Comparison of ENCODE assay signal across 30 mouse cellular contexts in the genomic region with DNA sequence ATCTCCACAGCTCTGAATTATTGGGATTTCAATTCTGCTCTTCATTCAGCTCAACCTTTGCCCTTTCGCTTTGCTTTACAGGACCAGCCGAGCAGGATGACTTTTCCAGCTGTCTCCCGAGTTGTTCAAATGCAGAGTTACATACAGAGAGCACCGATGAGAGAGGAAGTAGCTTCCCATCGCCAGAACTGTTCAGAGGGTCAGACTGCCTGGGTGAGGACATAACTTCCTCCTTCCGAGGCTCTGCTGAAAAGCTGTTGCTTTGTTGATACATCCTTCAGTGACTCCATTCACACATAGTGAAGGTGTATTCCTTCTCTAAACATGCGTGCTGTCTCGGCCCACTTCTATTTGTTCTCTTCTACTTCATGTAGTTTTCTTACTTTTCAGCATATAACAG. TPM values are rescaled to one million over a fixed set of nuclear protein-coding genes. Genes with fewer than 3 reads are reported as not detected.
DNase-seq lines count a peak whose midpoint lies in the region; ATAC-seq and TF ChIP-seq lines count a peak whose summit lies in the region.
"Had no signal": no experiment of that assay in that cellular context is flagged by ENCODE, and none has a peak within 500 bp of the region (broad histone marks: within the 10 kb centered on the region; RNA-seq: fewer than 3 reads in every experiment).

No protein-coding gene starts in this region.

- no peak for TF ChIP-seq CTCF in forebrain, postnatal 0 days (IDR thresholded peaks at IDR 0.05; ENCODE audit: low read depth)

- peaks cover 7% of the 10 kb centered on the region for H3K4me1 ChIP-seq in megakaryocyte, embryonic 14.5 days
- H3K4me1 ChIP-seq in forebrain, postnatal 0 days (ENCODE audit: insufficient read depth): no peaks in the 10 kb centered on the region
- H3K4me1 ChIP-seq: embryonic facial prominence, embryonic 13.5 days; forebrain, embryonic 12.5 days; heart, embryonic 15.5 days; hindbrain, embryonic 13.5 days had no signal

- WGBS in forebrain, postnatal 0 days: 81% methylated on average over 8 of the region's 8 CpGs

- H3K27ac ChIP-seq in forebrain, postnatal 0 days (ENCODE audit: low read depth, low read length): no peak overlapping the region
- H3K27ac ChIP-seq: embryonic facial prominence, embryonic 13.5 days; forebrain, embryonic 12.5 days; gastrocnemius, adult 2 months; heart, embryonic 15.5 days; hindbrain, embryonic 13.5 days; hindbrain, postnatal 0 days had no signal

- no peaks in the 10 kb centered on the region for H3K27me3 ChIP-seq in megakaryocyte, embryonic 14.5 days (replicated peaks)
- no peaks in the 10 kb centered on the region for H3K27me3 ChIP-seq in forebrain, postnatal 0 days (ENCODE audit: insufficient read depth, low read length)
- H3K27me3 ChIP-seq: embryonic facial prominence, embryonic 13.5 days; forebrain, embryonic 12.5 days; heart, embryonic 15.5 days; hindbrain, embryonic 13.5 days had no signal

- peak overlapping the region; percentile 17 for H3K4me3 ChIP-seq in megakaryocyte, embryonic 14.5 days (replicated peaks)
- no peak overlapping the region for H3K4me3 ChIP-seq in forebrain, postnatal 0 days (ENCODE audit: low read depth, low read length)
- H3K4me3 ChIP-seq: embryonic facial prominence, embryonic 13.5 days; forebrain, embryonic 12.5 days; gastrocnemius, adult 2 months; heart, embryonic 15.5 days; hindbrain, embryonic 13.5 days had no signal

- H3K9ac ChIP-seq in forebrain, postnatal 0 days: no peak overlapping the region
- H3K9ac ChIP-seq: embryonic facial prominence, embryonic 13.5 days; forebrain, embryonic 12.5 days; heart, embryonic 15.5 days; hindbrain, embryonic 13.5 days had no signal

- H3K36me3 ChIP-seq in megakaryocyte, embryonic 14.5 days (replicated peaks; ENCODE audit: low read length): no peaks in the 10 kb centered on the region
- H3K36me3 ChIP-seq in forebrain, postnatal 0 days (ENCODE audit: insufficient read depth): no peaks in the 10 kb centered on the region
- H3K36me3 ChIP-seq: embryonic facial prominence, embryonic 13.5 days; forebrain, embryonic 12.5 days; G1E; heart, embryonic 15.5 days; hindbrain, embryonic 13.5 days had no signal

- H3K9me3 ChIP-seq in megakaryocyte, embryonic 14.5 days: no peaks in the 10 kb centered on the region
- H3K9me3 ChIP-seq in forebrain, postnatal 0 days (ENCODE audit: low read length): no peaks in the 10 kb centered on the region
- H3K9me3 ChIP-seq: embryonic facial prominence, embryonic 13.5 days; forebrain, embryonic 12.5 days; G1E; heart, embryonic 15.5 days; hindbrain, embryonic 13.5 days had no signal

- DNase-seq in embryo, embryonic 10 days (ENCODE audit: low spot score): peak; percentile 24
- DNase-seq in embryo, embryonic 9.5 days (ENCODE audit: extremely low spot score): no peak
- DNase-seq in embryo, embryonic 10.5 days (ENCODE audit: low spot score): peak; percentile 27
- no peak for DNase-seq in forebrain, postnatal 0 days
- DNase-seq in thymus, postnatal 0 days (ENCODE audit: low spot score): no peak
- DNase-seq in spleen, adult 18-20 months: no peak
- DNase-seq: adrenal gland, postnatal 14 days; B cell, adult 2 months; cerebellum, adult 11-12 months; cerebellum, adult 9-10 months; cerebellum, postnatal 36 days; gastrocnemius, adult 2 months; gastrocnemius, postnatal 25 days; heart, adult 11 months; heart, postnatal 14 days had no signal

- no peak overlapping the region for H3K4me2 ChIP-seq in forebrain, postnatal 0 days (ENCODE audit: low read depth)
- H3K4me2 ChIP-seq: embryonic facial prominence, embryonic 13.5 days; forebrain, embryonic 12.5 days; heart, embryonic 11.5 days; heart, embryonic 15.5 days; hindbrain, embryonic 13.5 days had no signal

- no peak for ATAC-seq in forebrain, postnatal 0 days
- ATAC-seq: activated CD4-positive, CD25-positive, alpha-beta regulatory T cell, adult 4 months; CD4-positive, CD25-positive, alpha-beta regulatory T cell, adult 4 months; forebrain, embryonic 16.5 days; hindbrain, postnatal 0 days; Patski had no signal

RNA-seq across cellular contexts. Expression of a gene that starts 19.9 kb away (rescaled TPM):
- not detected in 2 replicates for polyA plus RNA-seq in megakaryocyte, embryonic 14.5 days (2012; ENCODE audit: insufficient read depth, low replicate concordance)
- not detected in 2 replicates for total RNA-seq in forebrain, postnatal 0 days (2014; rRNA removed)
- polyA plus RNA-seq in forebrain, postnatal 0 days (2015; fragmentation: Nextera tagmentation; extraction: Ambion mirVana): not detected in 2 replicates
- polyA plus RNA-seq in thymus, postnatal 0 days (2015; fragmentation: Nextera tagmentation; extraction: Ambion mirVana): not detected in 2 replicates
- total RNA-seq: adrenal gland, adult 18-20 months; adrenal gland, postnatal 14 days; G1E; gastrocnemius, adult 2 months; gastrocnemius, postnatal 25 days; heart, postnatal 14 days; hematopoietic stem cell, adult 5-6 weeks; hindbrain, postnatal 0 days had no signal
- polyA plus RNA-seq: activated CD4-positive, CD25-positive, alpha-beta regulatory T cell, adult 4 months; CD4-positive, CD25-positive, alpha-beta regulatory T cell, adult 4 months; embryonic facial prominence, embryonic 13.5 days; forebrain, embryonic 12.5 days; forebrain, embryonic 16.5 days; G1E; heart, embryonic 11.5 days; heart, embryonic 15.5 days; hindbrain, embryonic 13.5 days; hindbrain, postnatal 0 days; intestine, embryonic 14.5 days; Patski had no signal

RNA-seq across cellular contexts. Expression of a gene that starts 47.6 kb away (rescaled TPM):
- 0.35 TPM in 1 of 2 replicates, not detected in the other for polyA plus RNA-seq in megakaryocyte, embryonic 14.5 days (2012; ENCODE audit: insufficient read depth, low replicate concordance)
- total RNA-seq in forebrain, postnatal 0 days (2014; rRNA removed): 28.1 and 31.8 TPM in 2 replicates
- 5.0 and 6.9 TPM in 2 replicates for polyA plus RNA-seq in forebrain, postnatal 0 days (2015; fragmentation: Nextera tagmentation; extraction: Ambion mirVana)
- 7.3 and 7.7 TPM in 2 replicates for polyA plus RNA-seq in thymus, postnatal 0 days (2015; fragmentation: Nextera tagmentation; extraction: Ambion mirVana)

Comparison
In these comparisons a context has a peak if more than half of its experiments do, and no peak if none do; other contexts are left out.
1. DNase-seq: peak in embryo, embryonic 10 days (single experiment) and embryo, embryonic 10.5 days (single experiment); none in embryo, embryonic 9.5 days (single experiment), forebrain, postnatal 0 days (single experiment), thymus, postnatal 0 days (single experiment) and spleen, adult 18-20 months (0 of 2).